Mouse (Mus musculus) MEL (cell line): Measurements from ENCODE around the gene Hrh2. TPM values are rescaled to one million over a fixed set of nuclear protein-coding genes. Genes with fewer than 3 reads are reported as not detected.

Experiments
- DNase-seq: peaks from one replicate; pipeline ENCODE4 v3.0.0; 2011; ENCODE audit warnings: low read depth, low spot score
- H3K27ac ChIP-seq: 2 replicates; pipeline ENCODE4 v1.5.1; 2012; ENCODE audit warnings: low read depth, mild to moderate bottlenecking, control low read depth, low read length, moderate library complexity; ENCODE audit not compliant: control insufficient read depth
- H3K27me3 ChIP-seq, 2 experiments: fragments of 150-350 bp in 1 of 2; sonication (generic) in 1 of 2; 2 replicates each; pipeline ENCODE4 v1.6.1; 2012; ENCODE audit warnings: low read length in 2 of 2, mild to moderate bottlenecking in 2 of 2, improper control_type of control experiment in 1 of 2, moderate library complexity in 1 of 2; ENCODE audit not compliant: insufficient read depth in 2 of 2, control insufficient read depth in 1 of 2
- H3K36me3 ChIP-seq, 2 experiments: 2 replicates each; pipeline ENCODE4 v1.6.1; 2012 to 2014; ENCODE audit warnings: low read length in 2 of 2, improper control_type of control experiment in 1 of 2, inconsistent platforms in 1 of 2, mild to moderate bottlenecking in 1 of 2; ENCODE audit not compliant: insufficient read depth in 2 of 2, control insufficient read depth in 1 of 2
- H3K4me1 ChIP-seq, 2 experiments: fragments of 150-350 bp in 1 of 2; sonication (generic) in 1 of 2; 2 replicates each; pipeline ENCODE4 v1.6.1; 2012; ENCODE audit warnings: low read length in 2 of 2, improper control_type of control experiment in 1 of 2, mild to moderate bottlenecking in 1 of 2; ENCODE audit not compliant: insufficient read depth in 2 of 2, control insufficient read depth in 1 of 2
- H3K4me3 ChIP-seq, 2 experiments: fragments of 150-350 bp in 1 of 2; sonication (generic) in 1 of 2; 2 replicates each; pipeline ENCODE4 v1.5.1; 2012; ENCODE audit warnings: low read depth in 2 of 2, low read length in 2 of 2, mild to moderate bottlenecking in 2 of 2, moderate library complexity in 2 of 2, control low read depth in 1 of 2, improper control_type of control experiment in 1 of 2; ENCODE audit not compliant: control insufficient read depth in 1 of 2, insufficient read depth in 1 of 2
- H3K79me2 ChIP-seq: 2 replicates; pipeline ENCODE4 v1.6.1; 2012; ENCODE audit warnings: mild to moderate bottlenecking, low read length, moderate library complexity; ENCODE audit not compliant: control insufficient read depth, poor library complexity, insufficient read depth
- H3K9ac ChIP-seq: 2 replicates; pipeline ENCODE4 v1.6.1; 2012; ENCODE audit warnings: low read depth, mild to moderate bottlenecking, control low read depth, low read length, moderate library complexity; ENCODE audit not compliant: control insufficient read depth, poor library complexity, severe bottlenecking
- H3K9me3 ChIP-seq: fragments of 150-350 bp; sonication (generic); replicated peaks from 2 replicates; pipeline ENCODE4 v1.6.1; 2012; ENCODE audit warnings: mild to moderate bottlenecking, low read length, improper control_type of control experiment, moderate library complexity; ENCODE audit not compliant: insufficient read depth
- BHLHE40 ChIP-seq: IDR thresholded peaks from 2 replicates; pipeline ENCODE4 v1.6.1; 2012; ENCODE audit warnings: low read depth, mild to moderate bottlenecking, inconsistent platforms, low read length, improper control_type of control experiment, borderline replicate concordance
- CHD1 ChIP-seq: IDR thresholded peaks from 2 replicates; pipeline ENCODE4 v1.6.1; 2012; ENCODE audit warnings: low read depth, mild to moderate bottlenecking, inconsistent platforms, low read length, improper control_type of control experiment
- CHD2 ChIP-seq: IDR thresholded peaks from 2 replicates; pipeline ENCODE4 v1.6.1; 2011; ENCODE audit warnings: low read length, improper control_type of control experiment
- CTCF ChIP-seq, 3 experiments: IDR thresholded peaks in 2 of 3; conservative IDR thresholded peaks in 1 of 3; 2 replicates each; pipeline ENCODE4 v1.5.1; 2011 to 2012; ENCODE audit warnings: low read length in 3 of 3, low read depth in 2 of 3, mild to moderate bottlenecking in 2 of 3, improper control_type of control experiment in 1 of 3, inconsistent platforms in 1 of 3, mixed read lengths in 1 of 3, moderate library complexity in 1 of 3; ENCODE audit not compliant: control insufficient read depth in 1 of 3, insufficient read depth in 1 of 3, poor library complexity in 1 of 3, severe bottlenecking in 1 of 3
- E2F4 ChIP-seq: IDR thresholded peaks from 2 replicates; pipeline ENCODE4 v1.6.1; 2011; ENCODE audit warnings: low read depth, low read length, improper control_type of control experiment, borderline replicate concordance
- ELF1 ChIP-seq: IDR thresholded peaks from 2 replicates; pipeline ENCODE4 v1.6.1; 2014; ENCODE audit warnings: low read depth, mild to moderate bottlenecking, inconsistent platforms, low read length, improper control_type of control experiment, moderate library complexity
- ETS1 ChIP-seq: IDR thresholded peaks from 2 replicates; pipeline ENCODE4 v1.6.1; 2012; ENCODE audit warnings: low read depth, mild to moderate bottlenecking, inconsistent platforms, low read length, improper control_type of control experiment, moderate library complexity
- GABPA ChIP-seq: IDR thresholded peaks from 2 replicates; pipeline ENCODE4 v1.6.1; 2012; ENCODE audit warnings: low read depth, mild to moderate bottlenecking, inconsistent platforms, low read length, improper control_type of control experiment, moderate library complexity
- GATA1 ChIP-seq: IDR thresholded peaks from 2 replicates; pipeline ENCODE4 v1.6.1; 2011; ENCODE audit warnings: low read depth, low read length, improper control_type of control experiment
- JUND ChIP-seq: IDR thresholded peaks from 2 replicates; pipeline ENCODE4 v1.6.1; 2011; ENCODE audit warnings: low read depth, mild to moderate bottlenecking, improper control_type of control experiment, low read length
- KAT2A ChIP-seq: conservative IDR thresholded peaks from 2 replicates; pipeline ENCODE4 v1.6.1; 2012; ENCODE audit warnings: low read depth, low read length, improper control_type of control experiment, inconsistent platforms
- MAFK ChIP-seq: IDR thresholded peaks from 2 replicates; pipeline ENCODE4 v1.6.1; 2011; ENCODE audit warnings: low read depth, mild to moderate bottlenecking, low read length, improper control_type of control experiment, borderline replicate concordance
- MEF2A ChIP-seq: IDR thresholded peaks from 2 replicates; pipeline ENCODE4 v1.6.1; 2014; ENCODE audit warnings: low read depth, mild to moderate bottlenecking, inconsistent platforms, low read length, improper control_type of control experiment; ENCODE audit not compliant: poor library complexity, insufficient replicate concordance, severe bottlenecking; ENCODE audit errors: extremely low read depth
- MYC ChIP-seq: IDR thresholded peaks from 2 replicates; pipeline ENCODE4 v1.6.1; 2011; ENCODE audit warnings: low read depth, mild to moderate bottlenecking, low read length, improper control_type of control experiment, moderate library complexity
- NELFE ChIP-seq: IDR thresholded peaks from 2 replicates; pipeline ENCODE4 v1.6.1; 2011; ENCODE audit warnings: low read depth, low read length, improper control_type of control experiment
- POLR2A ChIP-seq, 2 experiments: IDR thresholded peaks; 2 replicates each; pipeline ENCODE4 v1.6.1; 2011 to 2012; ENCODE audit warnings: low read length in 2 of 2, mild to moderate bottlenecking in 2 of 2, control low read depth in 1 of 2, improper control_type of control experiment in 1 of 2, low read depth in 1 of 2, moderate library complexity in 1 of 2; ENCODE audit not compliant: control insufficient read depth in 1 of 2, insufficient read depth in 1 of 2, poor library complexity in 1 of 2
- POLR2AphosphoS5 ChIP-seq: IDR thresholded peaks from 2 replicates; pipeline ENCODE4 v1.6.1; 2012; ENCODE audit warnings: low read depth, borderline replicate concordance, mild to moderate bottlenecking, inconsistent platforms, low read length, moderate library complexity, mixed read lengths
- RCOR1 ChIP-seq: IDR thresholded peaks from 2 replicates; pipeline ENCODE4 v1.6.1; 2012; ENCODE audit warnings: low read depth, mild to moderate bottlenecking, inconsistent platforms, low read length, improper control_type of control experiment
- SIN3A ChIP-seq: IDR thresholded peaks from 2 replicates; pipeline ENCODE4 v1.6.1; 2012; ENCODE audit warnings: low read length, improper control_type of control experiment, inconsistent platforms
- SMC3 ChIP-seq: IDR thresholded peaks from 2 replicates; pipeline ENCODE4 v1.6.1; 2011; ENCODE audit warnings: low read depth, low read length, improper control_type of control experiment
- TAL1 ChIP-seq: IDR thresholded peaks from 2 replicates; pipeline ENCODE4 v1.6.1; 2012; ENCODE audit warnings: mild to moderate bottlenecking, inconsistent platforms, low read length, moderate library complexity, mixed read lengths
- TBP ChIP-seq: IDR thresholded peaks from 2 replicates; pipeline ENCODE4 v1.8.0; 2011; ENCODE audit warnings: low read depth, low read length, improper control_type of control experiment
- USF2 ChIP-seq, 2 experiments: IDR thresholded peaks; 2 replicates each; pipeline ENCODE4 v1.6.1; 2011 to 2012; ENCODE audit warnings: improper control_type of control experiment in 2 of 2, low read length in 2 of 2, borderline replicate concordance in 1 of 2, inconsistent platforms in 1 of 2, low read depth in 1 of 2, mild to moderate bottlenecking in 1 of 2; ENCODE audit not compliant: insufficient read depth in 1 of 2
- ZC3H11A ChIP-seq: IDR thresholded peaks from 2 replicates; pipeline ENCODE4 v1.6.1; 2012; ENCODE audit warnings: low read depth, mild to moderate bottlenecking, inconsistent platforms, low read length, improper control_type of control experiment
- ZKSCAN1 ChIP-seq: IDR thresholded peaks from 2 replicates; pipeline ENCODE4 v1.6.1; 2012; ENCODE audit warnings: low read depth, mild to moderate bottlenecking, inconsistent platforms, low read length, improper control_type of control experiment, moderate library complexity
- ZMIZ1 ChIP-seq: IDR thresholded peaks from 2 replicates; pipeline ENCODE4 v1.6.1; 2012; ENCODE audit warnings: low read depth, mild to moderate bottlenecking, inconsistent platforms, low read length, improper control_type of control experiment, moderate library complexity
- polyA plus RNA-seq, 2 experiments: library from polyadenylated mRNA; stranded (reverse) in 1 of 2; unstranded in 1 of 2; fragments of >175 nt in 1 of 2; fragments of >200 nt in 1 of 2; gene quantifications; 2 replicates each; pipeline versions ENCODE4 v1.2.1 to v1.2.4; 2012; ENCODE audit warnings: low replicate concordance in 2 of 2, low read depth in 1 of 2; ENCODE audit not compliant: insufficient read length in 2 of 2, insufficient read depth in 1 of 2, missing spikeins in 1 of 2
- total RNA-seq: library from RNA; depleted of rRNA; stranded (reverse); fragments of 300-350 nt; gene quantifications from 2 replicates; pipeline ENCODE4 v1.2.3, GENCODE M21; 2012

Hrh2 gene
- total and polyA plus RNA-seq, 3 experiments = 0.07 TPM; not detected in 2

- H3K27me3 ChIP-seq = peaks cover 0 to 11% of the 10 kb centered on the region in 2 experiments
- H3K9ac ChIP-seq = no peak overlapping the region
- no peaks in the 10 kb centered on the region for H3K9me3 ChIP-seq
- no peak for DNase-seq
- H3K4me1 ChIP-seq = no peaks in the 10 kb centered on the region
- no peaks in the 10 kb centered on the region for H3K36me3 ChIP-seq
- H3K27ac ChIP-seq = no peak overlapping the region
- H3K4me3 ChIP-seq = no peak overlapping the region
- no peaks in the 10 kb centered on the region for H3K79me2 ChIP-seq
- TF ChIP-seq BHLHE40 = no peak
- no peak for TF ChIP-seq ELF1
- no peak for TF ChIP-seq JUND
- no peak for TF ChIP-seq ZKSCAN1
- no peak for TF ChIP-seq MAFK
- TF ChIP-seq ETS1 = no peak
- no peak for TF ChIP-seq GATA1
These were observed 77.7 kb downstream of the Hrh2 start for GRCm38 (mm10) chr13:54269628-54270027.

GRCm38 (mm10) chr13:54272076-54272475, 80.1 kb downstream of the Hrh2 start:
- Histone ChIP-seq H3K9ac (no peak overlapping the region), H3K27me3 (peaks cover 0 to 8% of the 10 kb centered on the region in 2 experiments), H3K9me3 (no peaks in the 10 kb centered on the region), H3K4me3 (no peak overlapping the region), H3K27ac (no peak overlapping the region), H3K36me3 (no peaks in the 10 kb centered on the region), H3K79me2 (no peaks in the 10 kb centered on the region), H3K4me1 (no peaks in the 10 kb centered on the region)
- no peak for DNase-seq
- TF ChIP-seq POLR2AphosphoS5 = no peak
- no peak for TF ChIP-seq SIN3A
- TF ChIP-seq TBP = no peak
- no peak for TF ChIP-seq KAT2A
- TF ChIP-seq GATA1 = no peak
- no peak for TF ChIP-seq GABPA
- no peak for TF ChIP-seq ELF1
- TF ChIP-seq JUND = no peak
- no peak for TF ChIP-seq RCOR1
- no peak for TF ChIP-seq BHLHE40

GRCm38 (mm10) chr13:54277406-54277805, 85.5 kb downstream of the Hrh2 start:
- no peaks in the 10 kb centered on the region for H3K79me2 ChIP-seq
- H3K27ac ChIP-seq = no peak overlapping the region
- DNase-seq = no peak
- no peaks in the 10 kb centered on the region for H3K36me3 ChIP-seq
- no peak overlapping the region for H3K9ac ChIP-seq
- no peaks in the 10 kb centered on the region for H3K9me3 ChIP-seq
- no peak overlapping the region for H3K4me3 ChIP-seq
- H3K4me1 ChIP-seq = no peaks in the 10 kb centered on the region
- H3K27me3 ChIP-seq = peaks cover 0 to 2% of the 10 kb centered on the region in 2 experiments; a peak in 3 of 4 replicates
- TF ChIP-seq SMC3 = no peak
- TF ChIP-seq CHD2 = no peak
- TF ChIP-seq NELFE = no peak
- TF ChIP-seq E2F4 = no peak
- no peak for TF ChIP-seq SIN3A
- no peak for TF ChIP-seq MYC
- TF ChIP-seq TAL1 = no peak
- TF ChIP-seq JUND = no peak
- no peak for TF ChIP-seq ZKSCAN1
- TF ChIP-seq ZC3H11A = no peak
- no peak for TF ChIP-seq MEF2A
- no peak for TF ChIP-seq CHD1
- TF ChIP-seq CTCF (IDR thresholded peaks at IDR 0.05 in 2 of 3, conservative IDR thresholded peaks at IDR 0.05 in 1 of 3; ENCODE audit: control insufficient read depth in 1 of 3, insufficient read depth in 1 of 3, low read depth in 2 of 3, low read length in 3 of 3, poor library complexity in 1 of 3, severe bottlenecking in 1 of 3) = no peak
- TF ChIP-seq GABPA = no peak
- TF ChIP-seq POLR2AphosphoS5 = no peak
- no peak for TF ChIP-seq KAT2A
- no peak for TF ChIP-seq POLR2A (IDR thresholded peaks at IDR 0.05; ENCODE audit: control insufficient read depth in 1 of 2, insufficient read depth in 1 of 2, low read depth in 1 of 2, low read length in 2 of 2, poor library complexity in 1 of 2)
- no peak for TF ChIP-seq USF2 (IDR thresholded peaks at IDR 0.05; ENCODE audit: borderline replicate concordance in 1 of 2, insufficient read depth in 1 of 2, low read depth in 1 of 2, low read length in 2 of 2)
- no peak for TF ChIP-seq ZMIZ1
